Mouse (Mus musculus) neural tube, embryonic 10.5 days (tissue): ENCODE results near the gene Vmn1r127.
"Not testable (repeated sequence)": the region's sequence is repeated elsewhere in the genome, so short reads cannot be mapped to it uniquely, and the experiment has no call there.

Experiments used
- DNase-seq: peaks from one replicate; pipeline ENCODE4 v3.0.0-alpha.2; 2017; ENCODE audit warnings: low spot score; ENCODE audit errors: extremely low spot score

Vmn1r127 gene

DNA sequence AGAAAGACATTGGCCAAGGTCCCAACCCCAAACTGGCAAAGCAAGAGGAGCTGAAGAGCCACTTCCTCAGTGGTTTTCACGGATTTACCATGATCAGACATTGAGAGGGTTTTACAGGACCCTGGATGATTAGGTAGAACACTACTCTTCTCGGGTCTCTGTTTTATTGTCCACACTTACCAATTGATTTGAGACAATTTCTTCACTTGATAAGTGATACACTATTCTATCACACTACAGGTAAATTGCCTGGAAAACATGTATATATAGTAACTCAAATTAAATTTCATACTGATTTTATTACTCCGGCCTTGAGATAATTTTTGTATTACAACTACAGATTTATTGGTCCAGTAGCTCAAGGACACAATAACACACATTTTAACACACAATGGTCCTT, at the start of gene Vmn1r127:
Gene Vmn1r127 (minus strand): TSS at position 101 of the 400 bp plus-strand sequence.
- not testable (repeated sequence) for DNase-seq

DNA sequence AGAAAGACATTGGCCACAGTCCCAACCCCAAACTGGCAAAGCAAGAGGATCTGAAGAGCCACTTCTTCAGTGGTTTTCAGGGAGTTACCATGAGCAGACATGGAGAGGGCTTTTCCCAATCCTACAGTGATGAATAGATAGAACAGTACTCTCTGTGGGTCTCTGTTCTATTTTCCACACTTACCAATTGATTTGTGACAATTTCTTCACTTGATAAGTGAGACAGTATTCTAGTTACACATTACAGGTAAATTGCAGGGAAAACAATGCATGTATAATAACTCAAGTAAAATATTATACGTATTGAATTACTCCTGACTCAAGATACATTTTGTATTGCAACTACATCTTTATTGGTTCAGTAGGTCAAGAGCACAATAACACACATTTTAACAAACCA, 41.5 kb upstream of the Vmn1r127 start, which contains the start of gene Vmn1r129:
Gene Vmn1r129 (minus strand): TSS at position 101 of the 400 bp plus-strand sequence.
- DNase-seq = not testable (repeated sequence)

DNA sequence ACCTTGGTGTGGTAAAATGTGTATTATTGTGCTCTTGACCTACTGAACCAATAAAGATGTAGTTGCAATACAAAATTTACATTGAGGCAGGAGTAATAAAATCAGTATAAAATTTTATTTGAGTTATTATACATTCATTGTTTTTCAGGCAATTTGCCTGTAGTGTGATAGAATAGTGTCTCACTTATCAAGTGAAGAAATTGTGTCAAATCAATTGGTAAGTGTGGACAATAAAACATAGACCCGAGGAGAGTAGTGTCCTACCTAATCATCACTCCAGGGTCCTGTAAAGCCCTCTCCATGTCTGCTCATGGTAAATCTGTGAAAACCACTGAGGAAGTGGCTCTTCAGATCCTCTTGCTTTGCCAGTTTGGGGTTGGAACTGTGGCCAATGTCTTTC, 29.4 kb upstream of the Vmn1r127 start, which contains the start of gene Vmn1r128:
Gene Vmn1r128 (plus strand): TSS at position 301 of the 400 bp plus-strand sequence.
- DNase-seq = not testable (repeated sequence)

DNA sequence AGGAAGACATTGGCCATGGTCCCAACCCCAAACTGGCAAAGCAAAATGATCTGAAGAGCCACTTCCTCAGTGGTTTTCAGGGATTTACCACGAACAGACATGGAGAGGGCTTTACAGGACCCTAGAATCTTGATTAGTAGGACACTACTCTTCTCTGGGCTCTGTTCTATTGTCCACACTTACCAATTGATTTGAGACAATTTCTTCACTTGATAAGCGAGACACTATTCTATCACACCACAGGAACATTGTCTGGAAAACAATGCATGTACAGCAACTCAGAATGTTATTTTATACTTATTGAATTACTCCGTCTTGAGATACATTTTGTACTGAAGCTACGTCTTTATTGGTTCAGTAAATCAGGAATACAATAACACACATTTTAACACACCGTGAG, 18.3 kb downstream of the Vmn1r127 start, which contains the start of gene Vmn1r126:
Gene Vmn1r126 (minus strand): TSS at position 101 of the 400 bp plus-strand sequence.
- not testable (repeated sequence) for DNase-seq

DNA sequence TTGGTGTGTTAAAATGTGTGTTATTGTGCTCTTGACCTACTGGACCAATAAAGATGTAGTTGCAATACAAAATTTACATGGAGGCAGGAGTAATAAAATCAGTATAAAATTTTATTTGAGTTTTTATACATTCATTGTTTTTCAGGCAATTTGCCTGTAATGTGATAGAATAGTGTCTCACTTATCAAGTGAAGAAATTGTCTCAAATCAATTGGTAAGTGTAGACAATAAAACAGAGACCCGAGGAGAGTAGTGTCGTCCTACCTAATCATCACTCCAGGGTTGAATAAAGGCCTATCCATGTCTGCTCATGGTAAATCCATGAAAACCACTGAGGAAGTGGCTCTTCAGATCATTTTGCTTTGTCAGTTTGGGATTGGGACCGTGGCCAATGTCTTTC, 47.8 kb downstream of the Vmn1r127 start, which contains the start of gene Vmn1r125:
Gene Vmn1r125 (plus strand): TSS at position 301 of the 400 bp plus-strand sequence.
- DNase-seq = not testable (repeated sequence)
